Mouse (Mus musculus) left cerebral cortex, adult 11 months (tissue): ENCODE data around the gene Prps1l1.

Source experiments
- DNase-seq: peaks from one replicate; pipeline ENCODE4 v3.0.0; 2022; ENCODE audit warnings: low spot score

Gene Prps1l1

DNA sequence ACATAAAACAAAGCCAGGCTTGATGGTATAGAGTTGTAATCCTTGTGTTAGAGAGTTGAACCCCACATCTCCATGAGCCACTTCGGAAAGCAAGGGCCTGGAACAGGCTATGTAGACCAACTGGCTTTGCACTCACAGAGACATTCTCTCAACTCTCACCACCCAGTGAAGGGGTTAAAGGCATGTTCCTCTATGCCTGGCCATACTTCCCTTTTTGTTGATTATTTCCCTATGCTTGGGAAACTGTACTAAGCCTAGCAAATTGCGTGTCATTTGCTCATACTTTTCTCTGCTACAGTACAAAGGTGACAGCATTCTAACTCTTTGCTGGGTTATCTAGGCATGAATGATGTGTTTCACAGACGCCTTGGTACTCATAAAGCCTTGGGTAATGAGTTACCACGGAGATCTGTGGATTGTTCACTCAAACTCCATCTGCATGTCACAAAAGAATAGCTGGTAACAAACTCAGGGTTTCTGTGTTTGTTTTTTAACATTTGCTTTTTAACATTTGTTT lies 41.4 kb downstream of the Prps1l1 start:
- no peak for DNase-seq

DNA sequence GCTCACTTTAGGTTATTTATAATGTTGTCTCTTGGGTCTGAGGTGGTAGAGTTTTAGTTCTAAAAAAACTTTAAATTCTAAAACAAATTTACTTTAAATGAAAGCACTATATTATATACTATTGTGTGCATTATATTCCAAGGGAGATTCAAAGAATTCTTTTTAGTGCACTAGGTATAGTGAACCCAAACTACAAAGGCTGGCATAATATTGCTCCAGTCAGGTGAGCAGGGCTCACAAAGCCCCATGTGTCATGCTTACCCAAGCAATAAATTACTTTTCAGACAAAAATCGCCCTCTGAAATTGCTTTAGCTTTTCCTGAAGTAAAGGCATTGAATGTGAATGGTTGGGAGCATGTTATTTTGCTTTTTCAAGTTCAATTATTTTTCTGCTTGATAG lies 43.0 kb downstream of the Prps1l1 start:
- no peak for DNase-seq
